Mouse (Mus musculus) intestine, embryonic 16.5 days (tissue): ENCODE measurements around the gene Hes1. TPM values are rescaled to one million over a fixed set of nuclear protein-coding genes. Genes with fewer than 3 reads are reported as not detected.

ENCODE experiments used
- ATAC-seq: fragments of 200-750 bp; cut with Nextera tagmentation; 2 replicates; pipeline ENCODE4 v1.8.0; 2017; ENCODE audit warnings: moderate TSS enrichment, moderate library complexity
- H3K27ac ChIP-seq: fragments of 300-500 bp; sonication (generic); 2 replicates; pipeline ENCODE4 v1.5.1; 2014; ENCODE audit warnings: mild to moderate bottlenecking, low read length
- H3K27me3 ChIP-seq: fragments of 300-500 bp; sonication (generic); replicated peaks from 2 replicates; pipeline ENCODE4 v1.6.1; 2014; ENCODE audit warnings: low read length, control low read depth, mixed read lengths; ENCODE audit not compliant: control insufficient read depth, insufficient read depth
- H3K36me3 ChIP-seq: fragments of 300-500 bp; sonication (generic); 2 replicates; pipeline ENCODE4 v1.6.1; 2014; ENCODE audit warnings: low read length, control low read depth; ENCODE audit not compliant: control insufficient read depth, insufficient read depth
- H3K4me1 ChIP-seq: fragments of 300-500 bp; sonication (generic); 2 replicates; pipeline ENCODE4 v1.6.1; 2014; ENCODE audit warnings: low read length, control low read depth, mixed read lengths; ENCODE audit not compliant: control insufficient read depth, insufficient read depth
- H3K4me2 ChIP-seq: fragments of 300-500 bp; sonication (generic); 2 replicates; pipeline ENCODE4 v1.6.1; 2014; ENCODE audit warnings: low read depth, low read length, control low read depth
- H3K4me3 ChIP-seq: fragments of 300-500 bp; sonication (generic); 2 replicates; pipeline ENCODE4 v1.5.1; 2014; ENCODE audit warnings: mild to moderate bottlenecking, low read length
- H3K9ac ChIP-seq: fragments of 300-500 bp; sonication (generic); 2 replicates; pipeline ENCODE4 v1.6.1; 2014; ENCODE audit warnings: low read depth, low read length
- H3K9me3 ChIP-seq: fragments of 300-500 bp; sonication (generic); 2 replicates; pipeline ENCODE4 v1.6.1; 2016; ENCODE audit warnings: low read length, control low read depth; ENCODE audit not compliant: control insufficient read depth
- WGBS: fragments of 180-500 bp; shearing (Covaris S2); extraction: QIAGEN DNeasy Blood & Tissue Kit; methylation state at CpG from one replicate; pipeline ENCODE4 v1.1.7; 2014; 5-methylcytosine and 5-hydroxymethylcytosine counted together
- polyA plus RNA-seq: library from polyadenylated mRNA; unstranded; fragments of >200 nt; fragmentation: Nextera tagmentation; extraction: Ambion mirVana; gene quantifications from 2 replicates; pipeline ENCODE4 v1.2.1, GENCODE M21; 2015

The Hes1 gene
- polyA plus RNA-seq, 1 experiment from 2014 or later, result 25.9 TPM

- no peak for ATAC-seq
- 15% methylated on average over 9 of the region's 9 CpGs for WGBS
Observed at GRCm38 (mm10) chr16:30058974-30059717, 5.0 kb upstream of the Hes1 start.

DNA sequence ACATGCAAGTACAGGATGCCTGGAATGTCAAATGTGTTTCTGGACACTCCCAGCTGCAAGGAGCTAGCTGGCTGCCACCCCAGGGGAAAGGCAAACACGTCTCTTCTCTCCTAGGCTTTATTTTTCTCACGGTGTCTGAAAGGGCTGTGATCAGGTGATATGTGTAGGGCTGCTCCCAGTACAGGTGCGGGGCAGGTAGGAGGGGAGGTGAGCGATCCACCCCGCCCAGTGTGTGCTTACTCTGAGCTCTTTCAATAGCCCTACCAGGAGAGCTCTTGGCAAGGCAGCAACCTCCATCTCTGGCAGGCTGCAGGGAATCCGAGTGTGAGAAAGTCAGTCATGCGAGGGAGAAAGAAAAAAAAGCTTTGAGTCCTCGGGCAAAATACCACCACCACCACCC lies 3.8 kb upstream of the Hes1 start:
- H3K27ac ChIP-seq, result peak overlapping the region; percentile 55
- no peak overlapping the region for H3K4me3 ChIP-seq
- H3K27me3 ChIP-seq, result no peaks in the 10 kb centered on the region
- H3K36me3 ChIP-seq, result no peaks in the 10 kb centered on the region
- 0 out of 2 replicates have a peak, but pooled peaks have one; percentile 7 for ATAC-seq
- no peaks in the 10 kb centered on the region for H3K9me3 ChIP-seq
- peak overlapping the region; percentile 44 for H3K9ac ChIP-seq
- WGBS, result 24% methylated on average over 8 of the region's 8 CpGs
- H3K4me2 ChIP-seq, result peak overlapping the region; percentile 9; the same call in 1 of the 2 replicates
- H3K4me1 ChIP-seq, result peaks cover 45% of the 10 kb centered on the region

More at GRCm38 (mm10) chr16:30058974-30059717, 5.0 kb upstream of the Hes1 start:
- Histone ChIP-seq H3K9me3 (no peaks in the 10 kb centered on the region), H3K4me3 (no peak overlapping the region), H3K27me3 (no peaks in the 10 kb centered on the region), H3K9ac (peak overlapping the region; percentile 31; the same call in 1 of the 2 replicates), H3K36me3 (no peaks in the 10 kb centered on the region), H3K4me2 (peak overlapping the region; percentile 14; the same call in 1 of the 2 replicates), H3K27ac (peak overlapping the region; percentile 69), H3K4me1 (peaks cover 48% of the 10 kb centered on the region)

GRCm38 (mm10) chr16:30062242-30063030 lies 1.7 kb upstream of the Hes1 start:
- WGBS, result 24% methylated on average over 12 of the region's 12 CpGs
- no peaks in the 10 kb centered on the region for H3K9me3 ChIP-seq
- H3K36me3 ChIP-seq, result 0 out of 2 replicates have a peak, but pooled peaks cover 3% of the 10 kb centered on the region
- no peaks in the 10 kb centered on the region for H3K27me3 ChIP-seq
- no peak for ATAC-seq
- H3K27ac ChIP-seq, result peak overlapping the region; percentile 99
- H3K9ac ChIP-seq, result peak overlapping the region; percentile 93
- H3K4me2 ChIP-seq, result peak overlapping the region; percentile 66
- H3K4me3 ChIP-seq, result peak overlapping the region; percentile 87
- H3K4me1 ChIP-seq, result peaks cover 37% of the 10 kb centered on the region

DNA sequence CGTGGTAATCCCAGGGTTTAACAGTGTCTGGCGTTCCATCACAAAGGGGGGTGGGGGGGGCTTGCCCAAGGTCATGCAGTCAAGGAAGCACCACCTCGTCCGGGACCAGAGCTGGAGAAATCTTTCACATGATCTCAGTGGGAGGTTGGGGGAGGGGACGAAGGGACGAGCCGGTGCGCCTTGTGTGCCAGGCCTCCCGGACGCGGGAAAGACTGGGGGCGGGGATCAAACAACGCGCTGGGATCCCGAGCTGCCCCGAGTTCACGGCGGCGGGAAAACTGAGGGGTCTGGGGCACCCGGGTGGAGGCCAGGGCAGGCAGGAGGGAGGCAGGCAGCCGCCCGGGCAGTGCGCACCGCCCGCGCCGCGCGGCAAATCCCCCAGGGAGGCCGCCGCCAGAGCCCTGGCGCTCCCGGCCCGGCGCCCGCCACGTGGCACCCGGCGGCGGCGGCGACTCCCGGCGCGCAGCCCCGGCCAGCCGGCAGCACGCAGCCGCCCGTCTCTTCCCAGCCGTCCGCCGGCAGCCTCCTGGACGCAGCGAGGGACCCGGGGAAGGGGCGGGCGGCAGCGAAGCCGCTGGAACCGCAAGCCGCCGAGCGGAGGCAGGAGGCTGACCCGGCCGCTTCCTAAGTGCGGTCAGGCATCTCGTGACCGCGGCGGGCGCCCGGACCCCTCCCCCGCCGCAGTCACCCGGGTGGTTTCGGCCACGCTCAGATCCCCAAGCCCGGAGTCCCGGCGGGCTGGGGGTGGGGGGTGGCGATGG lies 883 bp upstream of the Hes1 start:
- peak overlapping the region; percentile 66 for H3K4me2 ChIP-seq
- H3K9me3 ChIP-seq, result no peaks in the 10 kb centered on the region
- under 1% methylated on average over 58 of the region's 82 CpGs for WGBS
- 0 out of 2 replicates have a peak, but pooled peaks cover 3% of the 10 kb centered on the region for H3K36me3 ChIP-seq
- H3K27ac ChIP-seq, result peak overlapping the region; percentile 99
- H3K27me3 ChIP-seq, result no peaks in the 10 kb centered on the region
- peaks cover 42% of the 10 kb centered on the region for H3K4me1 ChIP-seq
- peak overlapping the region; percentile 87 for H3K4me3 ChIP-seq
- peak overlapping the region; percentile 93 for H3K9ac ChIP-seq
- ATAC-seq, result peak; percentile 2

GRCm38 (mm10) chr16:30064613-30065012 lies 429 bp downstream of the Hes1 start:
- 2% methylated on average over 8 of the region's 8 CpGs for WGBS
- H3K4me1 ChIP-seq, result peaks cover 41% of the 10 kb centered on the region

GRCm38 (mm10) chr16:30065077-30065476 lies 893 bp downstream of the Hes1 start:
- Histone ChIP-seq H3K36me3 (0 out of 2 replicates have a peak, but pooled peaks cover 3% of the 10 kb centered on the region), H3K27ac (no peak overlapping the region), H3K4me2 (peak overlapping the region; percentile 66), H3K4me1 (peaks cover 39% of the 10 kb centered on the region), H3K9ac (peak overlapping the region; percentile 93; the same call in 1 of the 2 replicates), H3K27me3 (no peaks in the 10 kb centered on the region), H3K4me3 (peak overlapping the region; percentile 87), H3K9me3 (no peaks in the 10 kb centered on the region)
- ATAC-seq, result peak; percentile 63
- WGBS, result under 1% methylated on average over 21 of the region's 21 CpGs

More at GRCm38 (mm10) chr16:30064613-30065012, 429 bp downstream of the Hes1 start:
- H3K36me3 ChIP-seq, result 0 out of 2 replicates have a peak, but pooled peaks cover 3% of the 10 kb centered on the region
- peak overlapping the region; percentile 66 for H3K4me2 ChIP-seq
- no peaks in the 10 kb centered on the region for H3K9me3 ChIP-seq
- no peaks in the 10 kb centered on the region for H3K27me3 ChIP-seq
- H3K4me3 ChIP-seq, result peak overlapping the region; percentile 87
- peak overlapping the region; percentile 93 for H3K9ac ChIP-seq
- no peak for ATAC-seq
- peak overlapping the region; percentile 99 for H3K27ac ChIP-seq

- peaks cover 36% of the 10 kb centered on the region for H3K4me1 ChIP-seq
Observed at GRCm38 (mm10) chr16:30065537-30066183, 1.5 kb downstream of the Hes1 start.

DNA sequence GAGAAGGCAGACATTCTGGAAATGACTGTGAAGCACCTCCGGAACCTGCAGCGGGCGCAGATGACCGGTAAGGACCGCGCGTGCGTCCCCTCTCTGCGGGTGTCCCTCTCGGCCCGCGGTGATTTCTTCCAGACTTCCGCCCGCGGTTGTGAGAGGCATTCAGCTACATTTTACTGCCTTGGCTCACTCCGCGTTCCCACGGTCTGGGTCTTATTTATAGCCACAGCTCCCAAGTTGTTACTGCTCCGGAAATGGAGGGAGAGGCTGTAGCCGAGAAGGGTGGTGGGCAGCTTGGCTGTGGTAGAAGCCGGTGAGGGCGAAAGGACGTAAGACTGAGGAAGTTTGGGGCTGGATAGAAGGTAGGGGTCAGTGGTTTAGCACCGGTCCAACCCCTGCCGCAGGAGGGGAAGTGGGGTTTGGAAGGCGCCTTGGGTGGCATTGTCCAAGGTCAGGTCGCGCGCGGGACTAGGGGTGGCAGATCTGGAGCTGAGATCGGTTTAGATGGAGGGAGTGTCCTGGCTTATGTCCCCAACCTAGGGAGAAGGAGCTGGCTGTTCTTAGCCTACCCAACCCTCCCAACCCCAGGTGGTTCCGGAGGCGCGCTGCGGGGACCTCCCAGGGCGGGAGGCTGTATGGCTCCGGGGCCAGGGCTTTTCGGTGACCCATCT lies 2.1 kb downstream of the Hes1 start:
- under 1% methylated on average over 38 of the region's 38 CpGs for WGBS
- H3K9ac ChIP-seq, result peak overlapping the region; percentile 93
- peak overlapping the region; percentile 66 for H3K4me2 ChIP-seq
- H3K4me1 ChIP-seq, result peaks cover 37% of the 10 kb centered on the region
- H3K36me3 ChIP-seq, result 0 out of 2 replicates have a peak, but pooled peaks cover 3% of the 10 kb centered on the region
- H3K9me3 ChIP-seq, result no peaks in the 10 kb centered on the region
- H3K27me3 ChIP-seq, result no peaks in the 10 kb centered on the region
- peak overlapping the region; percentile 87 for H3K4me3 ChIP-seq
- H3K27ac ChIP-seq, result peak overlapping the region; percentile 98
- no peak for ATAC-seq

More at GRCm38 (mm10) chr16:30065537-30066183, 1.5 kb downstream of the Hes1 start:
- no peak for ATAC-seq
- peak overlapping the region; percentile 66 for H3K4me2 ChIP-seq
- H3K4me3 ChIP-seq, result peak overlapping the region; percentile 87
- H3K36me3 ChIP-seq, result 0 out of 2 replicates have a peak, but pooled peaks cover 3% of the 10 kb centered on the region
- H3K9me3 ChIP-seq, result no peaks in the 10 kb centered on the region
- peak overlapping the region; percentile 93 for H3K9ac ChIP-seq
- WGBS, result under 1% methylated on average over 21 of the region's 21 CpGs
- no peaks in the 10 kb centered on the region for H3K27me3 ChIP-seq
- H3K27ac ChIP-seq, result peak overlapping the region; percentile 98
